Mouse (Mus musculus): ENCODE results near the gene Atp8a2. TPM values are rescaled to one million over a fixed set of nuclear protein-coding genes. Genes with fewer than 3 reads are reported as not detected.
"Not testable (repeated sequence)": the region's sequence is repeated elsewhere in the genome, so short reads cannot be mapped to it uniquely, and the experiment has no call there.

Atp8a2 gene
- polyA plus RNA-seq, 1 experiment = 0.16 TPM

- TF ChIP-seq POLR2A (IDR thresholded peaks at IDR 0.05; ENCODE audit: borderline replicate concordance, low read depth, low read length) (no peak), CTCF (IDR thresholded peaks at IDR 0.05; ENCODE audit: low read depth, low read length) (no peak)
- no peak overlapping the region for H3K27ac ChIP-seq (ENCODE audit: insufficient read depth, low read depth, low read length)
- no peaks in the 10 kb centered on the region for H3K4me1 ChIP-seq (ENCODE audit: control insufficient read depth, insufficient read depth, low read length)
- H3K4me3 ChIP-seq (ENCODE audit: insufficient read depth, low read length) = no peak overlapping the region
Measured at GRCm38 (mm10) chr14:59839951-59840720, 356.8 kb downstream of the Atp8a2 start.

- not testable (repeated sequence) for H3K4me1 ChIP-seq (ENCODE audit: control insufficient read depth, insufficient read depth, low read length); H3K4me3 ChIP-seq (ENCODE audit: insufficient read depth, low read length); H3K27ac ChIP-seq (ENCODE audit: insufficient read depth, low read depth, low read length)
Measured at GRCm38 (mm10) chr14:59838446-59839259, 358.3 kb downstream of the Atp8a2 start.

- not testable (repeated sequence) for H3K4me3 ChIP-seq (ENCODE audit: insufficient read depth, low read length); H3K4me1 ChIP-seq (ENCODE audit: control insufficient read depth, insufficient read depth, low read length); H3K27ac ChIP-seq (ENCODE audit: insufficient read depth, low read depth, low read length)
Measured at GRCm38 (mm10) chr14:59837691-59838241, 359.2 kb downstream of the Atp8a2 start.

GRCm38 (mm10) chr14:59836876-59837543 is 360.0 kb downstream of the Atp8a2 start:
- TF ChIP-seq CTCF (IDR thresholded peaks at IDR 0.05; ENCODE audit: low read depth, low read length) (no peak), POLR2A (IDR thresholded peaks at IDR 0.05; ENCODE audit: borderline replicate concordance, low read depth, low read length) (no peak)
- Histone ChIP-seq H3K27ac (ENCODE audit: insufficient read depth, low read depth, low read length) (no peak overlapping the region), H3K4me3 (ENCODE audit: insufficient read depth, low read length) (no peak overlapping the region), H3K4me1 (ENCODE audit: control insufficient read depth, insufficient read depth, low read length) (no peaks in the 10 kb centered on the region)

- Histone ChIP-seq H3K4me1 (ENCODE audit: control insufficient read depth, insufficient read depth, low read length) (no peaks in the 10 kb centered on the region), H3K27ac (ENCODE audit: insufficient read depth, low read depth, low read length) (no peak overlapping the region), H3K4me3 (ENCODE audit: insufficient read depth, low read length) (no peak overlapping the region)
- TF ChIP-seq POLR2A (IDR thresholded peaks at IDR 0.05; ENCODE audit: borderline replicate concordance, low read depth, low read length) (no peak), CTCF (IDR thresholded peaks at IDR 0.05; ENCODE audit: low read depth, low read length) (no peak)
Measured at GRCm38 (mm10) chr14:59829580-59829979, 367.4 kb downstream of the Atp8a2 start.

- Histone ChIP-seq H3K4me3 (ENCODE audit: insufficient read depth, low read length) (no peak overlapping the region), H3K27ac (ENCODE audit: insufficient read depth, low read depth, low read length) (no peak overlapping the region), H3K4me1 (ENCODE audit: control insufficient read depth, insufficient read depth, low read length) (no peaks in the 10 kb centered on the region)
- TF ChIP-seq POLR2A (IDR thresholded peaks at IDR 0.05; ENCODE audit: borderline replicate concordance, low read depth, low read length) (no peak), CTCF (IDR thresholded peaks at IDR 0.05; ENCODE audit: low read depth, low read length) (no peak)
Measured at GRCm38 (mm10) chr14:59827409-59827808, 369.6 kb downstream of the Atp8a2 start.

- Histone ChIP-seq H3K4me3 (ENCODE audit: insufficient read depth, low read length) (no peak overlapping the region), H3K27ac (ENCODE audit: insufficient read depth, low read depth, low read length) (no peak overlapping the region), H3K4me1 (ENCODE audit: control insufficient read depth, insufficient read depth, low read length) (no peaks in the 10 kb centered on the region)
- TF ChIP-seq CTCF (IDR thresholded peaks at IDR 0.05; ENCODE audit: low read depth, low read length) = no peak
- no peak for TF ChIP-seq POLR2A (IDR thresholded peaks at IDR 0.05; ENCODE audit: borderline replicate concordance, low read depth, low read length)
Measured at GRCm38 (mm10) chr14:59820115-59820419, 376.9 kb downstream of the Atp8a2 start.

- no peak for TF ChIP-seq CTCF (IDR thresholded peaks at IDR 0.05; ENCODE audit: low read depth, low read length)
- no peak for TF ChIP-seq POLR2A (IDR thresholded peaks at IDR 0.05; ENCODE audit: borderline replicate concordance, low read depth, low read length)
- Histone ChIP-seq H3K27ac (ENCODE audit: insufficient read depth, low read depth, low read length) (no peak overlapping the region), H3K4me1 (ENCODE audit: control insufficient read depth, insufficient read depth, low read length) (no peaks in the 10 kb centered on the region), H3K4me3 (ENCODE audit: insufficient read depth, low read length) (no peak overlapping the region)
Measured at GRCm38 (mm10) chr14:59819215-59820114, 377.5 kb downstream of the Atp8a2 start.

GRCm38 (mm10) chr14:59810316-59810715 is 386.7 kb downstream of the Atp8a2 start:
- H3K4me3 ChIP-seq (ENCODE audit: insufficient read depth, low read length); H3K27ac ChIP-seq (ENCODE audit: insufficient read depth, low read depth, low read length); H3K4me1 ChIP-seq (ENCODE audit: control insufficient read depth, insufficient read depth, low read length): not testable (repeated sequence)
